Mouse (Mus musculus): ENCODE results near the gene Rdh16f2. TPM values are rescaled to one million over a fixed set of nuclear protein-coding genes. Genes with fewer than 3 reads are reported as not detected.
"Not testable (repeated sequence)": the region's sequence is repeated elsewhere in the genome, so short reads cannot be mapped to it uniquely, and the experiment has no call there.

The Rdh16f2 gene
- polyA plus RNA-seq (2012; rRNA removed): not detected in 2 replicates

DNA sequence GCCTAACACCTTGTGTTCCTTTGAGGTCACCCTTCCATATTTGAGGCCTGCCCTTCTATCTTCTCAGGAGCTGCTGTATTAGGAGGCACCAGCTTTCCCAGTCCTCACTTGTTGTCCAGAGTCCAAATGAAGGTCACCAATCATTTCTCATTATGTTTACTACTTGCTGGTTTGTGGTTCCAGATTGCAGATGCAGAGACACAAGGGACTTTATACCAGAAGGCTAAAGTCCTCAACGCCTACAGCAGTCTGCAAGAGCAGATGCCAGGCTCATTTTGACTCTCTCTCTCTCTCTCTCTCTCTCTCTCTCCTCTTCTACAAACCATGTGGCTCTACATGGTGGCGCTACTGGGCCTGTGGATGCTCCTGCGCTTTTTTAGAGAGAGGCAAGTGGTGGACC is at the start of gene Rdh16f2:
Gene Rdh16f2, plus strand, starts transcription at position 243 of the 400 bp plus-strand sequence.
- Histone ChIP-seq H3K27ac (ENCODE audit: insufficient read depth, low read length) (no peak within 1 kb of the TSS), H3K4me1 (ENCODE audit: control insufficient read depth, insufficient read depth, low read length) (no peaks in the 10 kb centered on the region), H3K4me3 (ENCODE audit: insufficient read depth, low read length) (no peak within 1 kb of the TSS)
- TF ChIP-seq POLR2A (IDR thresholded peaks at IDR 0.05; ENCODE audit: extremely low read depth, insufficient read depth, low read length): no peak
- TF ChIP-seq CTCF (IDR thresholded peaks at IDR 0.05; ENCODE audit: extremely low read depth, insufficient read depth, low read length): no peak

DNA sequence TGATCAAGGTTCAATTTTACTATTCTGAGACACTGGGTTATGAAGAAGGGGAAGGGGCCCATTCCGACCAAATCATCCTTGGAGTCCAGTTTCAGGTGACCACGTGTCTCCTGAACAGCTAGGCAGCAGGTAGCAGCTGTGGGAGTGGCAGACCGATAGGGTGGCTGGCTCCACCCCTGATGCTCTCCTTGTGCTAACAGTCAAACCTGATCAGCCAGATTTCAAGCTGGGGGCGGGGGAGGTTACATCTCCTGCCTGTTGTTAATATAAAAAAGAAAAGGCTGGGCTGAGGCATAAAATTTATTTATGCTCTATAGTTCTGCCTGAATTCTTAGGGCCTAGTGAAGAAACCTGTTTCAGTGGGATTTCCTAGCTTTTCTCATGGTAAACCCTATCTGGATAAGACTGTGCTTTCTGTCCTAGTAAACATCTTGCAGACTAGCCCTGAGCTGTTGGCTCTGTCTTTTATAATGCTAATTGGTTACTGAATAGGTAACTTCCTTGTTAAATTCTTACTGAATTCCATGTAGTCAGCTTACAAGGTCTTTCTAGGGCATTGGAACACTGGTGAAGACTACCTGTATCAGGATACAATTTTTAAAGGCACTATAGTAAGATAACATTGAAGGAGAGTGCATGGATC is 48.9 kb upstream of the Rdh16f2 start:
- not testable (repeated sequence) for H3K4me3 ChIP-seq (ENCODE audit: insufficient read depth, low read length); H3K27ac ChIP-seq (ENCODE audit: insufficient read depth, low read length); H3K4me1 ChIP-seq (ENCODE audit: control insufficient read depth, insufficient read depth, low read length)

DNA sequence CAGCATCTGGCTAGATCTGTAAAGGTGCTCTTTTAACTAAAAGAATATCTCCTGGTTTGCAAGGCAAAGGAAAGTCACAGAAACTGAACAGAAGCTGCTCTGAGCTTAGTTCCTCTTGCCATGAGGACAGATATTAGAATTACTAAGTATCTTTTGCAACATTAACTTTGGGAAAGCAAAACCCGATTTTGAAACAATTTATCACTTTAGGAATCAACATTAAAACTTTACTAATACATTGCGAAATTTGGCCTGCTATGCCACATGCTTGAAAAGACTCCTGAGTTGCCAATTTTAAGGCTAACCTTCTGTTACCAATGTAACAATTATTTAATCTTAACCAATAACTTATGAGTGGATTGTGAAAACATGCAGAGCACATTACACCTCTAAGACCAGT is 44.5 kb upstream of the Rdh16f2 start:
- not testable (repeated sequence) for H3K27ac ChIP-seq (ENCODE audit: insufficient read depth, low read length); H3K4me1 ChIP-seq (ENCODE audit: control insufficient read depth, insufficient read depth, low read length); H3K4me3 ChIP-seq (ENCODE audit: insufficient read depth, low read length)

DNA sequence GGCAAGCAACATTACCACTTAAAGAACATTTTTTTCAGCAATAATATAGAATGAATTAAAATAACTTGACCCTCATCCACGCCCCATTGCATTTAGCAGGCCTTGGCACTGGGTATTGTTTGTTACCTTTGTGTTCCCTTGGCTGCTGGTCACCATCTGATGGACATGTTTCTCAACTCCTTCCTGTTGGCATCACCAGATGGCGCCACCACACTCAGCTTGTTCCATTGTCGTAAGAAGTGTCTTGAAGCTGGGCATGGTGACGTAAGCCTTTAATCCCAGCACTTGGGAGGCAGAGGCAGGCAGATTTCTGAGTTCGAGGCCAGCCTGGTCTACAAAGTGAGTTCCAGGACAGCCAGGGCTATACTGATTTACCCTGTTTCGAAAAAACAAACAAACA is 40.9 kb upstream of the Rdh16f2 start:
- Histone ChIP-seq H3K4me1 (ENCODE audit: control insufficient read depth, insufficient read depth, low read length) (no peaks in the 10 kb centered on the region), H3K4me3 (ENCODE audit: insufficient read depth, low read length) (no peak overlapping the region), H3K27ac (ENCODE audit: insufficient read depth, low read length) (no peak overlapping the region)
- TF ChIP-seq POLR2A (IDR thresholded peaks at IDR 0.05; ENCODE audit: extremely low read depth, insufficient read depth, low read length) (no peak), CTCF (IDR thresholded peaks at IDR 0.05; ENCODE audit: extremely low read depth, insufficient read depth, low read length) (peak; percentile 55)

DNA sequence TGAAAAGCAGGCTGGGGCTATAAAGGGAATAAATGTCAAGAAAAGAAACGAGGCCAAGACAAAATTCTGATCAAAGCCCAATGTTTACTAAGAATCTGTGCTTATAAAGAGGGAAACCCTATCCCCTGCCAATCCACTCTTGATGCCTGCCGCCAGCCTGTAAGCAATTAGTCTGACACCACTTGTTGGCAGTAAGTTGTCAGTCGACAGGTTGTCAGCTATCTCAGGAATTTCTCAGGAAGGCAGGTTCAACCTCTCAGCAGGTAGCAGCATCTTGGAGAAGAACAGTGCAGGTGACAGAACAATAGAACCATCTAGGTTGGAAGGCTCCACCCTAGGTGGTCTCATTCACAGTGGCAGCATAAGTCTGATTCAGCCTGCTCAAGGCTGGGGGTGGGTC is 37.2 kb upstream of the Rdh16f2 start:
- H3K4me3 ChIP-seq (ENCODE audit: insufficient read depth, low read length): no peak overlapping the region

DNA sequence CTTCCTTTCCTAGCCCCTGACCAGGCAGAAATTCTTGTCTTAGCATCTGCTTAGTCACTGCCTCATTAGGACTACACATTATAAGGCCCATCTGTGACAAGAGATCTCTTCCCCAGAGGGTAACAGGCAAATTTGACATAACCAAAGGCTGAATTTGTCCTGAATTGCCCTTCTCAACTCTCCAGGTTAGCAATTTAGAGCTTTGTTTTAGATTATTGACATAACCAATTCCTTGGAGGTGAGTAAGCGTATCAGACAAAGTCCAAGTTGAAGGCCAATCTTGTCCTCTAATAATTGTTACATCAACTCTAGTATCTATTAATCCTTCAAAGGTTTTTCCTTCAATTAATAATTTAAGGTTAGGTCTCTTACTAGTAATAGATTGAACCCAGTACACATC is 32.1 kb upstream of the Rdh16f2 start:
- not testable (repeated sequence) for H3K4me1 ChIP-seq (ENCODE audit: control insufficient read depth, insufficient read depth, low read length); H3K27ac ChIP-seq (ENCODE audit: insufficient read depth, low read length); H3K4me3 ChIP-seq (ENCODE audit: insufficient read depth, low read length)

More for the DNA sequence above, 37.2 kb upstream of the Rdh16f2 start:
- Histone ChIP-seq H3K4me1 (ENCODE audit: control insufficient read depth, insufficient read depth, low read length) (no peaks in the 10 kb centered on the region), H3K27ac (ENCODE audit: insufficient read depth, low read length) (no peak overlapping the region)
- TF ChIP-seq CTCF (IDR thresholded peaks at IDR 0.05; ENCODE audit: extremely low read depth, insufficient read depth, low read length): no peak
- no peak for TF ChIP-seq POLR2A (IDR thresholded peaks at IDR 0.05; ENCODE audit: extremely low read depth, insufficient read depth, low read length)

DNA sequence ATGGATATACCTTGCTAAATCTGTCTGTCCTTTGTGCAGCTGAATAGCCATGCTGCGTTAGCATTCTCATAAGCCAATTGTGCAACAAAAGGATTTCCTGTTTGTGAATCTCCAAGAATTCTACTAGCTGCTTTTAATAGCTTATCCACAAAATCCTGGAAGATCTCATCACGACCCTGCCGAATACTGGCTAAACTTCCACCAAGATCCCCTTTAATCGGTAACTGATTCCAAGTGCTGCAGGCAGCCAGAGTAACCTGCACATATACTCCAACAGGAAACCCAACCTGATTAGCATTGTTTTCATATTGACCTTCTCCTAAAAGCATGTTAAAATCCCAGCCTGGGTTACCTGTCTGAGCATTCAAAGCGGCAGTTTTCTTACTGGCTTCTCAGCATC is 31.0 kb upstream of the Rdh16f2 start:
- H3K27ac ChIP-seq (ENCODE audit: insufficient read depth, low read length): no peak overlapping the region
- no peak overlapping the region for H3K4me3 ChIP-seq (ENCODE audit: insufficient read depth, low read length)
- H3K4me1 ChIP-seq (ENCODE audit: control insufficient read depth, insufficient read depth, low read length): 0 out of 2 replicates have a peak, but pooled peaks cover 2% of the 10 kb centered on the region
- no peak for TF ChIP-seq CTCF (IDR thresholded peaks at IDR 0.05; ENCODE audit: extremely low read depth, insufficient read depth, low read length)
- TF ChIP-seq POLR2A (IDR thresholded peaks at IDR 0.05; ENCODE audit: extremely low read depth, insufficient read depth, low read length): no peak

DNA sequence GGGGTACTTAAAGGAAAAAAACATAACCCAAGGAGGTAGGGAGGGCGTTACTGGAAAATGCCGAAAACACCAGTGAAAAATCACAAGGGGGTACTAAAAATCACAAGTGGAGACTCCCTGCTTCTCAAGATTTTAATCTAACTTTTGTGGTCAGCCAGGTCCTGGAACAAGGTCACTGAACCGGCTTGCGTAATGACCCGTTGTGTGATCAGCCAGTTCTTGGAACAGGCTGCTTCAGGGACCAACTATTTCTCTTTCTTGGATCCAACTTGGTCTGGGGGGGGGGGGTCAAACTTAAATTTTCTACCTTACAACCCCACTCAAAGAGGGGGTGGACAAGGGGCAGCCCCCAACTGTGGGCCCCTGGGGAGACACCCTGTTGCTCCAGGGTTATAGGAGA is 28.5 kb upstream of the Rdh16f2 start:
- not testable (repeated sequence) for H3K27ac ChIP-seq (ENCODE audit: insufficient read depth, low read length); H3K4me1 ChIP-seq (ENCODE audit: control insufficient read depth, insufficient read depth, low read length); H3K4me3 ChIP-seq (ENCODE audit: insufficient read depth, low read length)

DNA sequence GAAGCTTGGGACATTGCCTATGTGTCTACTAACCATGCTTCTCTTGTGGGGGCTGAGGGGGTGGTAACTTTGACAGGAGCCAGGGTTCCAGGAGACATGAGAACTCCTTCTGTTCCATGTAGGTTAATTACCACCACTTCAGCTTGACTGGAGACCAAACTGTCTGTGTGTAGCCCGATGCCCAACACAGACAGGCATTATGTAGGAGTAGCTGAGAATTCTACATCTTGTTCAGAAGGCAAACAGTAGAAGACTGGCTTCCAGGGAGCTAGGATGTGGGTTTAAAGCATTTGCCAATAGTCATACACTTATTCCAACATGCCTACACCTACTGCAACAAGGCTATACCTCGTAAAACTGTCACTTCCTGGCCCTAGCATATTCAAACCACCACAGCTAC is 27.7 kb upstream of the Rdh16f2 start:
- H3K4me3 ChIP-seq (ENCODE audit: insufficient read depth, low read length): no peak overlapping the region
- no peak overlapping the region for H3K27ac ChIP-seq (ENCODE audit: insufficient read depth, low read length)
- TF ChIP-seq POLR2A (IDR thresholded peaks at IDR 0.05; ENCODE audit: extremely low read depth, insufficient read depth, low read length) (no peak), CTCF (IDR thresholded peaks at IDR 0.05; ENCODE audit: extremely low read depth, insufficient read depth, low read length) (no peak)
- H3K4me1 ChIP-seq (ENCODE audit: control insufficient read depth, insufficient read depth, low read length): 0 out of 2 replicates have a peak, but pooled peaks cover 2% of the 10 kb centered on the region

DNA sequence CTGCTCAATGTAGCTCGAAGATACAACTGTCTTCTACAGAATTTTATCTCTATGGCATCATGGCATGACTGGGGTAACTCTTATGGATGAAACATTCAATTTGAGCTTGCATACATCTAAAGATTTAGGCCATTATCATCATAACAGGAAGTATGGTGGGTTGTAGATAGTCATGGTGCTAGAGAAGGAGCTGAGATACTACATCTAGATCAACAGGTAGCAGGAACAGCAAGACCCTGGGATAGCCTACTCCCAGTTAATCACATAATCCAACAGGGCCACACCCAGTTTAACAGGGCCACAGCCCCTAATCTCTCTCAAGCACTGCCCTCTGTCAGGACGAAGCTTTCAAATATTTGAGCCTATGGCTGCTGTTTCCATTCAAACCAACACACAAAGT is 25.5 kb upstream of the Rdh16f2 start:
- Histone ChIP-seq H3K27ac (ENCODE audit: insufficient read depth, low read length) (no peak overlapping the region), H3K4me1 (ENCODE audit: control insufficient read depth, insufficient read depth, low read length) (0 out of 2 replicates have a peak, but pooled peaks cover 2% of the 10 kb centered on the region)
- TF ChIP-seq POLR2A (IDR thresholded peaks at IDR 0.05; ENCODE audit: extremely low read depth, insufficient read depth, low read length): no peak
- no peak for TF ChIP-seq CTCF (IDR thresholded peaks at IDR 0.05; ENCODE audit: extremely low read depth, insufficient read depth, low read length)

DNA sequence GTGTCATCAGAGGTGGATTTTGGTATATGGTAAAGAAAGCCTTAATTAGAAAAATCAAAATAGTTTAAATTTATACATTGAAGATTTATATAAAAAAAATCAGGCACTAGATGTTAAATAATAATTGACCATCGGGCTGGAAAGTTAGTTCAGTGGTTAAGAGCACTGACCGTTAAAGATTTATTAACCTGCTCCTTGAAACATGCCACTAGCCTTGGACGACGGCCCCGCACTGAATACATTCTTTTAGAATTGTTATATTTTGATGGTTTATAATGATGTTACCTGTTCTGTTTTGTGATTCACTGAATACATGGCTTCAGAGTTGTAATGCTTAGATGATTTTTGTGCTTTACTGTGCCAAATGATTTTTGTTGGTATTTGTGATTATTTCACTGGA is 20.3 kb upstream of the Rdh16f2 start:
- not testable (repeated sequence) for H3K27ac ChIP-seq (ENCODE audit: insufficient read depth, low read length); H3K4me1 ChIP-seq (ENCODE audit: control insufficient read depth, insufficient read depth, low read length); H3K4me3 ChIP-seq (ENCODE audit: insufficient read depth, low read length)

More for the DNA sequence above, 25.5 kb upstream of the Rdh16f2 start:
- H3K4me3 ChIP-seq (ENCODE audit: insufficient read depth, low read length): no peak overlapping the region
